Mouse (Mus musculus): ENCODE measurements around the gene Mgat5.

- TF ChIP-seq GATA1 (IDR thresholded peaks at IDR 0.05; ENCODE audit: low read length) (no peak), TAL1 (IDR thresholded peaks at IDR 0.05; ENCODE audit: low read length) (no peak)
Observed at GRCm38 (mm10) chr1:127305582-127305981, 100.8 kb downstream of the Mgat5 start.

Data from erythroblast, embryonic 14.5 days (primary cell).